Mouse (Mus musculus) hindbrain, embryonic 12.5 days (tissue): Measurements from ENCODE around the gene Gm5938. TPM values are rescaled to one million over a fixed set of nuclear protein-coding genes. Genes with fewer than 3 reads are reported as not detected.

Experiments
- ATAC-seq: fragments of 200-750 bp; cut with Nextera tagmentation; 2 replicates; pipeline ENCODE4 v1.8.0; 2017; ENCODE audit warnings: moderate TSS enrichment; ENCODE audit not compliant: low FRiP score
- H3K27ac ChIP-seq: fragments of 300-500 bp; sonication (generic); 2 replicates; pipeline ENCODE4 v1.5.1; 2016; ENCODE audit warnings: mild to moderate bottlenecking
- H3K27me3 ChIP-seq: fragments of 300-500 bp; sonication (generic); 2 replicates; pipeline ENCODE4 v1.6.1; 2016; ENCODE audit warnings: mild to moderate bottlenecking
- H3K36me3 ChIP-seq: fragments of 300-500 bp; sonication (generic); 2 replicates; pipeline ENCODE4 v1.6.1; 2016; ENCODE audit warnings: mild to moderate bottlenecking
- H3K4me1 ChIP-seq: fragments of 300-500 bp; sonication (generic); 2 replicates; pipeline ENCODE4 v1.6.1; 2016
- H3K4me2 ChIP-seq: fragments of 300-500 bp; sonication (generic); replicated peaks from 2 replicates; pipeline ENCODE4 v1.6.1; 2016; ENCODE audit warnings: mild to moderate bottlenecking
- H3K4me3 ChIP-seq: fragments of 300-500 bp; sonication (generic); 2 replicates; pipeline ENCODE4 v1.5.1; 2016; ENCODE audit warnings: mild to moderate bottlenecking
- H3K9ac ChIP-seq: fragments of 300-500 bp; sonication (generic); 2 replicates; pipeline ENCODE4 v1.6.1; 2016; ENCODE audit warnings: mild to moderate bottlenecking, moderate library complexity
- H3K9me3 ChIP-seq: fragments of 300-500 bp; sonication (generic); replicated peaks from 2 replicates; pipeline ENCODE4 v1.6.1; 2016; ENCODE audit warnings: mild to moderate bottlenecking
- WGBS: fragments of 180-500 bp; shearing (Covaris S2); methylation state at CpG from one replicate; pipeline ENCODE4 v1.1.7; 2016; 5-methylcytosine and 5-hydroxymethylcytosine counted together
- polyA plus RNA-seq: library from polyadenylated mRNA; unstranded; fragments of >200 nt; fragmentation: Nextera tagmentation; extraction: Ambion mirVana; gene quantifications from 2 replicates; pipeline ENCODE4 v1.2.1, GENCODE M21; 2016

Gene Gm5938
- not detected in 2 replicates for polyA plus RNA-seq

DNA sequence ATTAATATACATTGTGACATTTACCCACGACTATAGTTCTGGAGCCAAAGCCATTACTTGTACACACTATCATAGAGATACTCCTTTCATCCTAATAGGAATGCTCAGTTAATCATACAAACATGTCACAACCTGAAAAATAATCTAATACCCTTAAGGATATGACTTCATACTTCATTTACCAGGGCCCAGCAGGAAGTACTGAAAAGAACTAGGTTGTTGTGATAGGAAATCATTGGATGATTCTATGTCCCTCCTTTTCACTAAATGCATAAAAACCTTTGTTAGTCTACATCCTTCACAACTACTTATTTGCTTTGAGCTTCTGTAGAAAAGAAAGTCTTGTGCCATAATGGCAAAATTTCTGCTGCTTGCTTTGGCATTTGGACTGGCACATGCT lies at the start of gene Gm5938:
Gm5938 (plus strand) TSS at position 301 of the 400 bp plus-strand sequence.
- Histone ChIP-seq H3K27me3 (no peaks in the 10 kb centered on the region), H3K4me3 (no peak within 1 kb of the TSS), H3K4me2 (no peak within 1 kb of the TSS), H3K9me3 (no peaks in the 10 kb centered on the region), H3K9ac (no peak within 1 kb of the TSS), H3K36me3 (no peaks in the 10 kb centered on the region), H3K4me1 (no peaks in the 10 kb centered on the region), H3K27ac (no peak within 1 kb of the TSS)
- no peak for ATAC-seq
- WGBS, result 61% methylated on average over 1 of the region's 1 CpGs

- Histone ChIP-seq H3K4me3 (no peak within 1 kb of the TSS), H3K4me1 (no peaks in the 10 kb centered on the region), H3K4me2 (no peak within 1 kb of the TSS), H3K9ac (no peak within 1 kb of the TSS), H3K9me3 (no peaks in the 10 kb centered on the region), H3K27me3 (no peaks in the 10 kb centered on the region), H3K27ac (no peak within 1 kb of the TSS), H3K36me3 (no peaks in the 10 kb centered on the region)
- ATAC-seq, result no peak
Measured at GRCm38 (mm10) chrX:78091274-78091673, 34.0 kb upstream of the Gm5938 start, which contains the start of gene Obp1a. Gene Obp1a, minus strand, starts transcription at chrX:78091374.

Other genes starting within 250 kb of the Gm5938 start
- not detected in 2 replicates for gene 5430402E10Rik, start 200.4 kb upstream of the Gm5938 start, polyA plus RNA-seq
- gene Obp1a, start 34.1 kb upstream of the Gm5938 start, polyA plus RNA-seq, result not detected in 2 replicates
- not detected in 2 replicates for gene Obp1b, start 61.3 kb downstream of the Gm5938 start, polyA plus RNA-seq
- gene Gm14743, start 120.5 kb downstream of the Gm5938 start, polyA plus RNA-seq, result not detected in 2 replicates
- gene 4930480E11Rik, start 244.2 kb downstream of the Gm5938 start, polyA plus RNA-seq, result not detected in 2 replicates